Mouse (Mus musculus): ENCODE data around the gene Rasl11a. TPM values are rescaled to one million over a fixed set of nuclear protein-coding genes. Genes with fewer than 3 reads are reported as not detected.
"Not testable (repeated sequence)": the region's sequence is repeated elsewhere in the genome, so short reads cannot be mapped to it uniquely, and the experiment has no call there.

Rasl11a gene
- total RNA-seq, 2 experiments from 2014 or later: 3.8 to 4.3 TPM

DNA sequence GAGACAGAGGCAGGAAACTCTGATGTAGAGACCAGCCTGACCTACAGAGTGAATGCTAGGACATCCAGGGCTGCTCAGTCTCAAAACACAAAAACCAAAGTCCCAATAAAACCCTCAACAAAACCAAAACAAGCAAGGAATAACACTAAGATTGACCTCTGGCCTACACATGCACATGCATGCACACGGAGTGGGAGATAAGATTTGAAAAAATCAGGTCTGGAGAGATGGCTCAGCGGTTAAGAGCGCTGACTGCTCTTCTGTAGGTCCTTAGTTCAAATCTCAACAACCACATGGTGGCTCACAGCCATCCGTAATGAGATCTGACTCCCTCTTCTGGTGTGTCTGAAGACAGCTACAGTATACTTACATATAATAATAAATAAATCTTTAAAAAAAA, 4.4 kb upstream of the Rasl11a start:
- intact Hi-C loops (cut with DNase I): loop anchor here (10.0 kb wide), 1 partner anchor 234 kb away; the partner anchor contains the start of genes Lnx2 and Polr1d
- no peak for DNase-seq

DNA sequence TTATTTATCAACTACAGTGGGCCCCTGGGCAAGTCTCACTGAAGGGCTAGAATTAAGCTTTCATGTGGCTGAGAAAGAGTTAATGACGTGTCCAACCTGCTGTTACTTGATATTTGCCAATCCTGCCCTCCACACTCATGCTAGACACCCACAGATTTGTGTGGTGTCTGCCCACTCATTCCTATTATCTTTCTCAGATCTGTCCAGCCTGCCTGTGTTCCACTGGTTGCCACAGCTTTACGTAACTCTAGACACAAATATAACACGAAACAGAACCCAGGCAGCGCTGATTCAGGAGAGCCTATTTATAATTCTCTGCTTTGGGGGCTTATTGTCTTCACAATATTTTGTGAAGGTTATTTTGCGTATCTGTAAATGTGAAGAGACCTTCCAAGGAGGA, 3.6 kb upstream of the Rasl11a start:
- intact Hi-C loops (cut with DNase I): loop anchor here (10.0 kb wide), 1 partner anchor 234 kb away; the partner anchor contains the start of genes Lnx2 and Polr1d
- DNase-seq: no peak

DNA sequence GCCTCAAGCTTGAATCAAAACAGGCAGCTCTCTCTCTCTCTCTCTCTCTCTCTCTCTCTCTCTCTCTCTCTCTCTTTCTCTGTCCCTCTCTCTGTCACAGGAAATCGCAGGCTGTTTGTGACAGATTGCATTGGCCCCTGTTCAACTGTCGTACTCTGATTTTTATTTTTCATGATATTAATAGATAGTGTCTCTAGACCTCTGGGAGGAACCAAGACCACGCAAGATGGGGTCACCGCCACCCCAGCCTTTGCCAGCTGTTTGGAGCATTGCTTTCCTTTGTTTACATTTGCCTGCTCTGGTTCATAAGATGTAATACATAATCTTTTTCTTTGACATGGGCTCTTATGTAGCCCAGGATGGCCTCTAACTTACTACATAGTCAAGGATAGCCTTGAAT, 2.9 kb upstream of the Rasl11a start:
- intact Hi-C loops (cut with DNase I): loop anchor here (10.0 kb wide), 1 partner anchor 233 kb away; the partner anchor contains the start of genes Lnx2 and Polr1d
- DNase-seq: no peak

DNA sequence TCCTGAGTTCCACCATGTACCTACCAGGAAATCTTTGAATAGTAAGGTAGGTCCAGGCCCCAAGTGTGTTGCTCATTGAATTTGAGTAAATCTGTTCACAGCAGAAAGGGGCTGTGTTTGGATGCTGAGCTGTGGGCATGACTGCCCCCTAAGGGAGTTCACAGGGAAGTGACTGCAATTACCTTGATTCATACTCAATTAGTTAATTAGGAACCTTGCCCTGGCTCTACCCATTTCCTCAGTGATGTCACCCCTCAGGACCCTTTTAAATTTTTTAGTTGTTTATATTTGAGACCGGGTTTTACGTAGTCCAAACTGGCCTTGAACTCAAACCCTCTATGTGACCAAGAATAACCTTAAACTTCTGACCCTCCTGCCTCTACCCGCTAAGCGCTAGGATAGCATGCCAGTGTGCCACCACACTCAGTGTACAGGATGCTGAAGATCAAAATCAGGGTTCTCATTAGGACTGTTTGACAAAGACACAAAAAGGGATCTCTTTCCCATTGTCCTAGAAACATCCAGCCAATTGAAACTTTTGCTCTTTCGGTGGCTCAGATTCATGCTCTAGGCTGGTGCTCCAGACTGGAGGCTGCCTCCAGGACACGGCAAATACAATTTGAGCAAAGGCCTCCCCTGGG, 450 bp upstream of the Rasl11a start:
- no peak for DNase-seq
- intact Hi-C loops (cut with DNase I): loop anchor here (2.0 to 10.0 kb wide), 2 partner anchors 60 to 230 kb away; partner anchors contain the start of genes Lnx2 and Polr1d

DNA sequence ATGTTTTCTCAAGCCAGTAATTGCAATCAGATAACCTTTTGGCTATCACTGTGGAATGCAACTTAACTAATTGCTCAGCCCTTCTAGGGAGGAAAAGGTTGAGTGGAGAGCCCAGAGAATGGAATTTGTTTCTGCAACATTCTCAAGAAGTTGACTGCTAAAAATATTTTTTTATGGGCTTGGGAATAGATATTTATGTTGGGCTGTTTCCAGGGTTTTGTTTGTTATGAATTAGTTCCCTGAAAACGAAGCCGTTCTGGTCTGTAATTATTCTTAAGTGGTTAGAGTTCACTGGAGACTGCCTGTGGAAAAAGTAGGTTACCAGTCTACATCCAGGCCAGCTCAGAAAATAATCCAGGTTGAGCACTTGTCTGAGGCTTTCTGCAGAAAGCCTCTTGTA, 1.6 kb downstream of the Rasl11a start:
- intact Hi-C loops (cut with DNase I): loop anchor here (10.0 kb wide), 1 partner anchor 228 kb away; the partner anchor contains the start of genes Lnx2 and Polr1d
- DNase-seq: no peak

DNA sequence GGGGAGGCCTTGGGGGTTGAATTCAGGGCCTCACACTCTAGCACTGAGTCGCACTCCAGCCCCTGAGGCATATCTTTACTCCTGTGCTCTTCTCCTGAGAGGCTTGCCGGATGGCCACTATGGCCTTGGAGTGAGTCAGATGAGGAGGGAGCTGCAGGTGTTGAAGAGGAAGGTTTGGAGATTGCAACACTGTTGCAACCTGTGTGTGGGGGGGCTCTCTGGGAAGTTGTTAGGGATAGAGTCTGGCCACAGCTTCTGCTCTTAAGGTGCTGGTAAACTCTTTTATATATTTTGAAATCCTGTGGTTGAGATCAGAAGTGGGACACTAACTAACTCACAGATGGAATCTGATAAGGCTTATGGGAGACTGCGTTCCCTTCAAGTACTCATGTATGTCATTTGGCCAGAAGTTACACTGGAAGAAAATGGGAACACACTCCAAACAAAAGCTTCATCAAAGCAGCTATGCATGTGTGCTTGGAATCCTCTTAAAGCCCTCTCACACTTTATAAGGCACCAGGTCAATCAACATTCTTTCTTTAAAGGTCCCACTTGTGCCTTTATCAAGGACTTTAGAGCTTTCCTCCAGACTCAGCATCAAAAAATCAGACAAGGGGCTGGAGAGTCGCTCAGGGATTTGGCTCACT, 4.2 kb downstream of the Rasl11a start:
- intact Hi-C loops (cut with DNase I): loop anchor here (10.0 kb wide), 1 partner anchor 226 kb away; the partner anchor contains the start of genes Lnx2 and Polr1d
- DNase-seq: no peak

DNA sequence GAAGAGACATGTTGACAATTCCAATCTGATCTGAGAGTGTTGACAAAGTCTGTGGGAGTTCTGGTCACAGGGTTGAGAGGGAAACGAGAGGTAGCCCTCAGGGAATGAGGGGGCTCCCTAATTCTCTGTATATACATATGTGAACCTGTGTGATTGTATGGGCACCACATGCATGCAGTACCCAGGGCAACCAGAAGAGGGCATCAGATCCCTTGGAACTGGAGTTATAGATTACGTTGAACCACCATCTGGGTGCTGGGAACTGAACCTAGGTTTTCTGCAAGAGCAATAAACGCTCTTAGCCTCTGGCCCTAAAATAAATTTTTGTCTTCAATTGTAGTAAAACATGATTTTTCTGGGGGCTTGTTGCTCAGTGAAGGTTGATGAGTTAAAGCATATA, 11.2 kb downstream of the Rasl11a start:
- intact Hi-C loops (cut with DNase I): no loop called here
- DNase-seq: no peak

DNA sequence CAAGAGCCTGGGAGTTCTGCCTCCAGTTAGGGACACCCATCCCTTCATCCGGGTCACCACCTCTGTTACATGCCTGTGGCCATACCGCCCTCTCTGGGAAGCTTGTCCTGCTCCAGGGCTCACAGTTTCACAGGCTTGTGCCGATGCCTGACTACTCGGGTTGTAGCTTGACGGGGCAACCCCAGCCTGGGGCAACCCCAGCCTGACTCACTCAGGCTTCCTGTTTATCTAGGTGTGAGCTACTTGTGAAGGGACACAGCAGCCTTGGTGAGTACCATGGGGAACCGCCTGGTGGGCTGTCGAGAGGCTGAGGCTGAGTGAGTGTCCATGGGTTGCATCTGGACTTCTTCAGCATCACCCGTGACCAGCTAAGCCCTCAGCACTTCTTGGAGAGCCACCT, 12.7 kb downstream of the Rasl11a start:
- intact Hi-C loops (cut with DNase I): no loop called here
- no peak for DNase-seq

DNA sequence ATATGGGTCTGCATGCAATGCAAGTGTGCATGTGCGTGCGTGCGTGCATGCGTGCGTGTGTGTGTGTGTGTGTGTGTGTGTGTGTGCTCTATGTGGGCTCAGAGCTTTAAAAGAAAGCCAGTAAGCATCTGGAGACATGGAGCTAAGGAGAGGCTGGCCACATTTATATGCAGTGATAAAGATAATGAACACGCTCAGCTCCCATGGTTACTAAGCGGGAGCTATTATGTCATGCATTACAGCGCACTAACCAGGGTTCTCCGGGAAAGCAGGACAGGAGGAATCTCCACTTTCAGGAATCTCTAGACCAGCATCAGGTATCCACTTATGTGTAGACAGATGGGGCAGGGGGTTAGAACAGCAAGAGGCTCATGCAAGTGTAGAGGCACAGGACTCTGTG, 13.9 kb downstream of the Rasl11a start:
- DNase-seq: no peak
- intact Hi-C loops (cut with DNase I): no loop called here

DNA sequence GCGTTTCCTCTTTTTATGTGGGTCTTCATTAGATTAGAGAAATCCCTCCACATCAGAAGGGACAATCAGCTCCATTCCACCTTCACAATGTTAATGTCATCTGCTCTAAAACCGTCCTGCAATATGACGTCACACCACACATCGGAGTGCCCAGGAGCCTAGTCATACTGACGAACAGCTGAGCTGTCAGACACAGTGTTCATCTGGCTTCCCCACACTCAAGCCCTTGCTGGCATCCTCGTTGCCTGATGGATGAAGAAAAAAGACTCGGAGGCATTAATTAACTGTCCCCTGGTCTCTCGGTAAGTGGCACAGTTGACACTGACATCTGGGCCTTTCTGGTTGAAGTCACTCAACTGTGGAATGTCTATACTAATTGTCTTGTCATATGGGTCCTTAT, 14.4 kb downstream of the Rasl11a start:
- DNase-seq: no peak
- intact Hi-C loops (cut with DNase I): no loop called here

DNA sequence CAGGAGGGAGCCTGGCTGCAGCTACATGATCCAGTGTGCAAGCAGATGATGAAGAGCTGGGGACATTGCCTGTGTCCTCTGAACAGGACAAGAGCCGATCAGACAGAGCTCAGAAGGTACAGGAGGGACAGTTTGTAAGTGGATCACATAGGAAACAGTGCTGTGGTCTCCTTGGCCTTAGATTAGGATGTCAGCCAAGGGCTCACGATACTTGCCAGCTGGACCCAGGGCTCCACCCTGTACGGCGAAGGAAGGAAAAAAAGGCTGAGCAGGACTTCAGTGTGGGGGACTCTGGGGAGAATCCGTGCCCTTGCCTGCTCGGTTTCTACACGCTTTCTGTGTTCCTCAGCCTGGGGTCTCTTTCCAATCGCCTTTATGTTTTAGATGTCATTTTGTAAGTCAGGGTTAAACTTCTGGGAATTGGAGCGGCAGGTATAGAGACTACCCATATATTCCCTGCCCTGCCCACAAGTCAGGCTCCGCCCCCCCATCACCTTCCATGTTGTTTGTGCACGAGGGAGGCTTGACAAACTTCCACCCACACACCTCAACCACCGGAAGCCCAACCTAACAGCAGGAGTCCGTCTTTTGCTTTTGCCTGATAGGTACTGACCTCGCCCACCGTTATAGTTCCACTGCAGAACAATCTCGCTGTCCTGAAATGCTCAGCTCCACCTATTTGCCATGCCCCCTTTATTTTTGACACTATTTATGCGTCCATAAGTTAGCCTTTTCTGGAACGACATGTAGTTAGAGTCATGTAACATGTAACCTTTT, 15.5 kb downstream of the Rasl11a start:
- intact Hi-C loops (cut with DNase I): no loop called here
- DNase-seq: no peak

DNA sequence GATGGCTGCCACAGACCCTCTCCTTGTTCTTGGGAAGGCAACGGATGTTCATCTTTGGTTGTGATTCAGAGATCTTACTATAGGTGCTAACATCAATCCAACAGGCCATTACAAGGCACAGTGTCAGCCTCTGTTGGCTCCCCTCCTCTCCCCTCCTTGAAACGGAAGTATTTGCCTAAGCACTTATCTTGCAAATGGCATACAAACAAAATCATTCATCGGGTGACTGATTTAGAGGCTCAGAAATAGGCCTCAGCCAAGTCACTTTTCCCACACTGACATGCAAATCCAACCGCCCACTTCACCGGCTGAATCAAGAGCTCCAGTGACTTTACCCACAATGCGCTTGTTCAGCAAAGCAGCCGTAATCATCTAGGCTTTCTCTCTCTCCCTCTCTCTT, 16.7 kb downstream of the Rasl11a start:
- no peak for DNase-seq

DNA sequence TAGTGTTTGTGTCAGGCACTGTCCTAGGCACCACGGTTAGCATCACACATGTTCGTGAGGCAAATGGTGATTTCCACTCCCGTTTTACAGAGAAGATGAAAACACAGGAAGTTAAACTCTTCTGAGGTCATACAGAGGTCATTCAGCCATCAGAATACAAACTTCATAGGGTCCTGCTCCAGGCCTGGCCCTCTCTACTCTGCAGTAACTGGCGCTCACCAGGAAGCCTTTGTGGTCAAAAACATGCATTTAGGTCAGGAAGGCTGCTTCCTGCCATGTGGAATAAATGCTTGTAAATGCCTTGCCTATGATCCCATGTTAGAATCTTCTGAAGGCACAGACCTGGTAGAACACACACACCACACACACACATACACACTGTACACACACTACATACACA, 20.6 kb downstream of the Rasl11a start:
- no peak for DNase-seq
- intact Hi-C loops (cut with DNase I): no loop called here

More for the DNA sequence above, 16.7 kb downstream of the Rasl11a start:
- intact Hi-C loops (cut with DNase I): no loop called here

DNA sequence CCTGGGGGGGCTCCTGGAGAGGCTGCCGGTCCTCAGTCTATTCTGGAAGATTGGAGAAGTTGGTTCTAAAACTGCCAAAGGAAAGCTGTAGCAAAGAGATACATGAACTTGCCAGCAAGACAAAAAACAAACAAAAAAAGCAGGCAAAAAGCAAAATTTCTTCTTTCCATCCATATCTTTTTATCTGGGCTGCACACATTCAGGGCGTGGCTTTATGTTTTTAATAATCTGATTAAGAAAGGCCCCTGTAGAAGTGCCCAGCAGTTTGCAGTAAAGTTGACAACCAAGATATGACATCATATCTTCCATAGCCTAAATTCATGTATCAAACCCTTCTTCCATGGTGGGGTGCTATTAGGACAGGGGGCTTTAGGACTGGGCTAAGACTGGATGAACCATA, 21.4 kb downstream of the Rasl11a start:
- DNase-seq: no peak
- intact Hi-C loops (cut with DNase I): no loop called here

DNA sequence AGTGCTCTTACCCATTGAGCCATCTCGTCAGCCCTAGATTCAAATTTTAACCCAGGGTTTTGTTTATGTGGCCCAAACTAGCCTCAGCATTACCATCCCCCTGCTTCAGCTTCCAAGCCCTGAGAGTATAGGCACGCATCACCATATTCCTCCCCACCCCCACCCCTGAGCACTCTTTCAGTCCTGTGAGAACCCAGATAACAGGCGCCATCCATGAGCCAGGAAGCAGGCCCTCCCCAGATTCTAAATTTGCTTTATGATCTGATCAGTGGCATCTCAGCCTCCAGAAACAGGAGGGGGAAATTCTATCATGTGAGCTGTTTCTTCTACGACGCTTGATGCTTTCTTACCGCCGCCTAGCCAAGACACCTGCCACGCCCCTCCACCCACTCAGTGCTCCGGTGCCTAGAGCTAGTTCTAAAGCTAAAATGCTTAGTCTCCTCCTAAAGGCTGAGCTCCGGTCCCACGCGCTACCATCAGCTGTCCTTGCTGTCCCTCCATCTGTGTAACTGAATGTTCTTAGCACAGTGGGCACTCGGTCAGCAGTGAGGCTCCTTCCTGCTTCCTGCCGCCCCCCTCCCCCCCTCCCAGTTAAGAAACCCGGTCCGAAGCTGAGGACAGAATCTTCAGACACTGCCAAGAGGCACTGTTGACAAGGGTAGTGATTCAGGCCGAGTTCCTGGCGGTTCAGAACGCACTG, 22.5 kb downstream of the Rasl11a start:
- peak; percentile 32 to 36 for DNase-seq
- intact Hi-C loops (cut with DNase I): no loop called here

DNA sequence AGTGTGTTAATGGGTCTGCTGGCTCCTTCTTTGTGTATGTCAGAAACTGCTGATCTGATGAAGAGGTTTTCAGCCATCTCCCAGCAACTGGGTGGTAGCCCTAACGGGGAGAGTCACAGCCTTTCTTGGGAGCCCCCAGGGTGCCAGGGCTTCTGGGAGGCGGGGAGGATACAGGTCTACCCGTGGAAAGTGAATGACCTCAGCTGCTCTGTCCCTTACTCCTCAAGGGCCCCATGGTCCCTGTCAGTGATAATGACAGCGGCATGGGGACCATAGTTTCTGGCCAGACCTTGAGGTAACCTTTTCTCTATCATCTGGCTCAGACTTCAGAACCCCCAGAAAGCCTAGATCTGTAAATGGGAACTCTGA, 23.1 kb downstream of the Rasl11a start:
- DNase-seq: peak in 1 of 2 experiments; percentile 17
- intact Hi-C loops (cut with DNase I): no loop called here

DNA sequence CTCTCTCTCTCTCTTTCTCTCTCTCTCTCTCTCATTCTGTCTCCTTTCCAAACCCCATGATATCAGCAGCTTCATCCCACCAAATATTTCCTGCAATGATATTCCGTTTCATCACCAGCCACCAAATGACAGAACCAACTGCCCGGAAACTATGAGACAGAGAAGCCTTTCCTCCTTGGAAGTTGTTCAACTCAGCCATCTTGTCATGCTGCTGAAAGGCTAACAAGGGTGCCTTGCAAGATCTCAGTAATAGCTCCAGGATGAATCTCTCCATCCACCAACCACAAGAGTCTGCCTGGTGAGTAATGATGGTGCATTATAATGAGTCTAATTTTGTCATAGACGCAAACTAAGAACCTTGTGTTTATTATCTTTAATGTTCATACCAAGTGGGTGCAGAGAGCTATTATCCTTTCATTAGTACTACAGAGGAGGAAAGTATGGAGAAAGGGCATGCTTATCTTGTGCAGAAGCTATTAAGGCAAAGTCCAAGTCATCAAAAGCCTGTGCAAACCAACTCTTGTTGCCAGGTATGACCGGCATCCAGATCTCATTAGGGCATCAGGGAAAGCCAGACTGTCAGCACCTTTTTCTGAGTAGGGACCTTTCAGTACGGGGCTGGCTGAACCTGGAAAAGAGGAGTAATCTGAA, 28.2 kb downstream of the Rasl11a start:
- DNase-seq: no peak
- intact Hi-C loops (cut with DNase I): no loop called here

DNA sequence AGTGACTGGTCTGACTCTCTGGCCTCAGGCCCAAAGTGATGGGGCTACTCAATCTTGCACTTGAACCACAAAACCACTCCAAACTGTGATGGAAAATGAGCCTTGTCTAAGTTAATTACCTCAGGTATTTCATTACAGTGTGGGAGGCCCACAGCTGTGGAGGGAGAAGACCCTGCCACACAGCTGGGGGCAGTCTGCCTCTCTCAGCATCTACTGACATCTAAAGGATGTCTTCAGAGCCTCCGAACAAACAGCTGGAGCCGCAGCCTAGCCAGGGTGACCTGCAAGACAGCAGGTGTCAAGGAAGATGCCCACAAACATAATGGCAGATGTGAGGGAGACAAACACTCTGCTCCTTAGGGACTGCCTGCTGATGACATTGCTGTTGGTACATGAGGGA, 31.2 kb downstream of the Rasl11a start:
- intact Hi-C loops (cut with DNase I): no loop called here
- DNase-seq: no peak

DNA sequence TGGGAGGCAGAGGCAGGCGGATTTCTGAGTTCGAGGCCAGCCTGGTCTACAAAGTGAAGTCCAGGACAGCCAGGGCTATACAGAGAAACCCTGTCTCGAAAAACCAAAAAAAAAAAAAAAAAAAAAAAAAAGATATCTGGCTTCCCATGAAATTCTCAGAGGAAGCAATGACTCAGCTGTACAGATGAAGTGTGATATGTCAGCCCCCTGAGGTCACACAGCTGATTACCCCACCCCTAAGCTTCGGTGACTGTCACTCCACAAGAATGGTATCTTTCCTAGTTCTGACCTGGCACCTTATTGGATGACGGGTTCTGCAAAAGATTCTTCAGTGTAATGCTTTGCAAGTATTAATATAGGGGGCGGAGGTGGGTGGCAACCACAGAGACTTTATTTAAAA, 33.0 kb downstream of the Rasl11a start:
- intact Hi-C loops (cut with DNase I); DNase-seq: not testable (repeated sequence)

DNA sequence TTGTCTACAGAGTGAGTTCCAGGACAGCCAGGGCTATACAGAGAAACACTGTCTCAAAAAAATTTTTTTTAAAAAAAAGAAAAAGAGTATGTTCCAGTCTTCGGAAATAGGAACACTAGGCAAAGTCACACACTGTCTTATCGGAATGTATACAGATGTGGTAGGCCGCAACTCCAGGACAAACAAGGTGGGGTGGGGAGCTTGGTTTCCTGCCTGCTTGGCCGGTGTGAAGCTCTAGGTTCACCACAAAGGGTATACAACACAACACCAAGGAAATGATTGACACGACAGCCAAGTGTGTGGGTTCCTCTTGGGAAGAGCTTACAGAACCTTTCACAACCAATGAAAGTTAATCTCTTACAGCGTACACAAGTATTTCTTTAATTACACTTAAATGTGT, 37.4 kb downstream of the Rasl11a start:
- intact Hi-C loops (cut with DNase I): no loop called here
- DNase-seq: no peak

Measured in heart, postnatal 36 days (tissue).